Mouse (Mus musculus) ES-E14 (cell line): ENCODE results near the gene Gm47429.

ENCODE experiments used
- MAFK ChIP-seq: IDR thresholded peaks from 2 replicates; pipeline ENCODE4 v1.6.1; 2014; ENCODE audit warnings: mild to moderate bottlenecking, low read depth, low read length, inconsistent platforms; ENCODE audit not compliant: insufficient read depth
- ZNF384 ChIP-seq: IDR thresholded peaks from 2 replicates; pipeline ENCODE4 v1.6.1; 2012; ENCODE audit warnings: low read depth, low read length, inconsistent platforms

GRCm38 (mm10) chr13:50417389-50418183 is 26.1 kb downstream of the Gm47429 start, which contains the start of gene Fbxw17:
- TF ChIP-seq MAFK (no peak), ZNF384 (no peak)
